Mouse (Mus musculus): ENCODE measurements around the gene Olfr1410. TPM values are rescaled to one million over a fixed set of nuclear protein-coding genes. Genes with fewer than 3 reads are reported as not detected.

Gene Olfr1410
- not detected in 2 replicates for polyA plus RNA-seq (2015; fragmentation: Nextera tagmentation; extraction: Ambion mirVana)

- no peak within 1 kb of the TSS for H3K4me2 ChIP-seq (ENCODE audit: low read length)
- no peak within 1 kb of the TSS for H3K9ac ChIP-seq (ENCODE audit: low read depth, low read length)
- H3K36me3 ChIP-seq (ENCODE audit: insufficient read depth, low read length): no peaks in the 10 kb centered on the region
- no peak for TF ChIP-seq CTCF (IDR thresholded peaks at IDR 0.05; ENCODE audit: low read depth)
- no peaks in the 10 kb centered on the region for H3K4me1 ChIP-seq (replicated peaks; ENCODE audit: insufficient read depth, low read length)
- WGBS: 83% methylated on average over 1 of the region's 1 CpGs
- H3K27me3 ChIP-seq (ENCODE audit: insufficient read depth, low read length): no peaks in the 10 kb centered on the region
- H3K27ac ChIP-seq: no peak within 1 kb of the TSS
- ATAC-seq (replicated peaks; ENCODE audit: low FRiP score, low read depth) (no peak), DNase-seq (ENCODE audit: low spot score) (no peak)
- no peak within 1 kb of the TSS for H3K4me3 ChIP-seq (replicated peaks; ENCODE audit: low read depth, low read length)
- no peaks in the 10 kb centered on the region for H3K9me3 ChIP-seq (replicated peaks; ENCODE audit: low read length)
Measured at GRCm38 (mm10) chr1:92605482-92605881, at the start of gene Olfr1410. Gene Olfr1410, plus strand, starts transcription at chr1:92605782.

- no peak within 1 kb of the TSS for H3K9ac ChIP-seq (ENCODE audit: low read depth, low read length)
- no peaks in the 10 kb centered on the region for H3K9me3 ChIP-seq (replicated peaks; ENCODE audit: low read length)
- H3K36me3 ChIP-seq (ENCODE audit: insufficient read depth, low read length): no peaks in the 10 kb centered on the region
- TF ChIP-seq CTCF (IDR thresholded peaks at IDR 0.05; ENCODE audit: low read depth): no peak
- no peak for DNase-seq (ENCODE audit: low spot score)
- H3K27me3 ChIP-seq (ENCODE audit: insufficient read depth, low read length): no peaks in the 10 kb centered on the region
- H3K4me2 ChIP-seq (ENCODE audit: low read length): no peak within 1 kb of the TSS
- no peak within 1 kb of the TSS for H3K4me3 ChIP-seq (replicated peaks; ENCODE audit: low read depth, low read length)
- no peak within 1 kb of the TSS for H3K27ac ChIP-seq
- 90% methylated on average over 3 of the region's 3 CpGs for WGBS
- H3K4me1 ChIP-seq (replicated peaks; ENCODE audit: insufficient read depth, low read length): no peaks in the 10 kb centered on the region
- ATAC-seq (replicated peaks; ENCODE audit: low FRiP score, low read depth): no peak
Measured at GRCm38 (mm10) chr1:92571022-92571421, 34.6 kb upstream of the Olfr1410 start, which contains the start of gene Olfr1413. Gene Olfr1413, plus strand, starts transcription at chr1:92571322.

GRCm38 (mm10) chr1:92585479-92585878, 20.1 kb upstream of the Olfr1410 start, which contains the start of gene Olfr1412:
Gene Olfr1412, plus strand, starts transcription at chr1:92585779.
- H3K36me3 ChIP-seq (ENCODE audit: insufficient read depth, low read length): no peaks in the 10 kb centered on the region
- WGBS: 88% methylated on average over 2 of the region's 2 CpGs
- TF ChIP-seq CTCF (IDR thresholded peaks at IDR 0.05; ENCODE audit: low read depth): no peak
- H3K9me3 ChIP-seq (replicated peaks; ENCODE audit: low read length): no peaks in the 10 kb centered on the region
- H3K27me3 ChIP-seq (ENCODE audit: insufficient read depth, low read length): no peaks in the 10 kb centered on the region
- H3K27ac ChIP-seq: no peak within 1 kb of the TSS
- no peaks in the 10 kb centered on the region for H3K4me1 ChIP-seq (replicated peaks; ENCODE audit: insufficient read depth, low read length)
- DNase-seq (ENCODE audit: low spot score) (no peak), ATAC-seq (replicated peaks; ENCODE audit: low FRiP score, low read depth) (no peak)
- H3K4me3 ChIP-seq (replicated peaks; ENCODE audit: low read depth, low read length): no peak within 1 kb of the TSS
- no peak within 1 kb of the TSS for H3K4me2 ChIP-seq (ENCODE audit: low read length)
- no peak within 1 kb of the TSS for H3K9ac ChIP-seq (ENCODE audit: low read depth, low read length)

- no peaks in the 10 kb centered on the region for H3K36me3 ChIP-seq (ENCODE audit: insufficient read depth, low read length)
- ATAC-seq (replicated peaks; ENCODE audit: low FRiP score, low read depth): no peak
- no peaks in the 10 kb centered on the region for H3K4me1 ChIP-seq (replicated peaks; ENCODE audit: insufficient read depth, low read length)
- H3K27me3 ChIP-seq (ENCODE audit: insufficient read depth, low read length): no peaks in the 10 kb centered on the region
- H3K4me3 ChIP-seq (replicated peaks; ENCODE audit: low read depth, low read length): no peak within 1 kb of the TSS
- no peak for DNase-seq (ENCODE audit: low spot score)
- no peak for TF ChIP-seq CTCF (IDR thresholded peaks at IDR 0.05; ENCODE audit: low read depth)
- no peak within 1 kb of the TSS for H3K9ac ChIP-seq (ENCODE audit: low read depth, low read length)
- H3K4me2 ChIP-seq (ENCODE audit: low read length): no peak within 1 kb of the TSS
- H3K27ac ChIP-seq: no peak within 1 kb of the TSS
- H3K9me3 ChIP-seq (replicated peaks; ENCODE audit: low read length): no peaks in the 10 kb centered on the region
Measured at GRCm38 (mm10) chr1:92594111-92594510, 11.5 kb upstream of the Olfr1410 start, which contains the start of gene Olfr1411. Gene Olfr1411, plus strand, starts transcription at chr1:92594411.

- no peaks in the 10 kb centered on the region for H3K27me3 ChIP-seq (ENCODE audit: insufficient read depth, low read length)
- TF ChIP-seq CTCF (IDR thresholded peaks at IDR 0.05; ENCODE audit: low read depth): no peak
- H3K36me3 ChIP-seq (ENCODE audit: insufficient read depth, low read length): no peaks in the 10 kb centered on the region
- H3K9me3 ChIP-seq (replicated peaks; ENCODE audit: low read length): no peaks in the 10 kb centered on the region
- WGBS: 80% methylated on average over 3 of the region's 3 CpGs
- DNase-seq (ENCODE audit: low spot score) (no peak), ATAC-seq (replicated peaks; ENCODE audit: low FRiP score, low read depth) (no peak)
- H3K9ac ChIP-seq (ENCODE audit: low read depth, low read length): no peak overlapping the region
- no peaks in the 10 kb centered on the region for H3K4me1 ChIP-seq (replicated peaks; ENCODE audit: insufficient read depth, low read length)
- H3K27ac ChIP-seq: no peak overlapping the region
- no peak overlapping the region for H3K4me3 ChIP-seq (replicated peaks; ENCODE audit: low read depth, low read length)
- H3K4me2 ChIP-seq (ENCODE audit: low read length): no peak overlapping the region
Measured at GRCm38 (mm10) chr1:92596019-92596418, 9.6 kb upstream of the Olfr1410 start.

GRCm38 (mm10) chr1:92607711-92608110, 2.1 kb downstream of the Olfr1410 start:
- 68% methylated on average over 4 of the region's 4 CpGs for WGBS
- Histone ChIP-seq H3K27ac (no peak overlapping the region), H3K27me3 (ENCODE audit: insufficient read depth, low read length) (no peaks in the 10 kb centered on the region), H3K36me3 (ENCODE audit: insufficient read depth, low read length) (no peaks in the 10 kb centered on the region), H3K4me2 (ENCODE audit: low read length) (no peak overlapping the region), H3K9me3 (replicated peaks; ENCODE audit: low read length) (no peaks in the 10 kb centered on the region), H3K9ac (ENCODE audit: low read depth, low read length) (no peak overlapping the region), H3K4me1 (replicated peaks; ENCODE audit: insufficient read depth, low read length) (no peaks in the 10 kb centered on the region), H3K4me3 (replicated peaks; ENCODE audit: low read depth, low read length) (no peak overlapping the region)
- no peak for TF ChIP-seq CTCF (IDR thresholded peaks at IDR 0.05; ENCODE audit: low read depth)
- DNase-seq (ENCODE audit: low spot score): no peak
- ATAC-seq (replicated peaks; ENCODE audit: low FRiP score, low read depth): no peak

- no peaks in the 10 kb centered on the region for H3K9me3 ChIP-seq (replicated peaks; ENCODE audit: low read length)
- DNase-seq (ENCODE audit: low spot score) (peak; percentile 65), ATAC-seq (replicated peaks; ENCODE audit: low FRiP score, low read depth) (no peak)
- WGBS: 4% methylated on average over 5 of the region's 5 CpGs
- H3K27ac ChIP-seq: no peak overlapping the region
- no peaks in the 10 kb centered on the region for H3K27me3 ChIP-seq (ENCODE audit: insufficient read depth, low read length)
- H3K4me3 ChIP-seq (replicated peaks; ENCODE audit: low read depth, low read length): no peak overlapping the region
- no peak overlapping the region for H3K9ac ChIP-seq (ENCODE audit: low read depth, low read length)
- H3K4me2 ChIP-seq (ENCODE audit: low read length): no peak overlapping the region
- TF ChIP-seq CTCF (IDR thresholded peaks at IDR 0.05; ENCODE audit: low read depth): peak; percentile 91
- no peaks in the 10 kb centered on the region for H3K36me3 ChIP-seq (ENCODE audit: insufficient read depth, low read length)
- no peaks in the 10 kb centered on the region for H3K4me1 ChIP-seq (replicated peaks; ENCODE audit: insufficient read depth, low read length)
Measured at GRCm38 (mm10) chr1:92611008-92611407, 5.4 kb downstream of the Olfr1410 start.
